Mouse (Mus musculus): Measurements from ENCODE around the gene Slc9a3r2. TPM values are rescaled to one million over a fixed set of nuclear protein-coding genes. Genes with fewer than 3 reads are reported as not detected.

Slc9a3r2 gene
- 79.0 and 91.9 TPM in 2 replicates for polyA plus RNA-seq (2012; rRNA removed)

GRCm38 (mm10) chr17:24650070-24650616, at the start of gene Slc9a3r2:
Gene Slc9a3r2, minus strand, starts transcription at chr17:24650327.

GRCm38 (mm10) chr17:24696011-24696697, 46.0 kb upstream of the Slc9a3r2 start, which contains the start of the genes Gfer and Noxo1:
Gene Gfer, minus strand, starts transcription at chr17:24696156.
Gene Noxo1, plus strand, starts transcription at chr17:24696234.

DNA sequence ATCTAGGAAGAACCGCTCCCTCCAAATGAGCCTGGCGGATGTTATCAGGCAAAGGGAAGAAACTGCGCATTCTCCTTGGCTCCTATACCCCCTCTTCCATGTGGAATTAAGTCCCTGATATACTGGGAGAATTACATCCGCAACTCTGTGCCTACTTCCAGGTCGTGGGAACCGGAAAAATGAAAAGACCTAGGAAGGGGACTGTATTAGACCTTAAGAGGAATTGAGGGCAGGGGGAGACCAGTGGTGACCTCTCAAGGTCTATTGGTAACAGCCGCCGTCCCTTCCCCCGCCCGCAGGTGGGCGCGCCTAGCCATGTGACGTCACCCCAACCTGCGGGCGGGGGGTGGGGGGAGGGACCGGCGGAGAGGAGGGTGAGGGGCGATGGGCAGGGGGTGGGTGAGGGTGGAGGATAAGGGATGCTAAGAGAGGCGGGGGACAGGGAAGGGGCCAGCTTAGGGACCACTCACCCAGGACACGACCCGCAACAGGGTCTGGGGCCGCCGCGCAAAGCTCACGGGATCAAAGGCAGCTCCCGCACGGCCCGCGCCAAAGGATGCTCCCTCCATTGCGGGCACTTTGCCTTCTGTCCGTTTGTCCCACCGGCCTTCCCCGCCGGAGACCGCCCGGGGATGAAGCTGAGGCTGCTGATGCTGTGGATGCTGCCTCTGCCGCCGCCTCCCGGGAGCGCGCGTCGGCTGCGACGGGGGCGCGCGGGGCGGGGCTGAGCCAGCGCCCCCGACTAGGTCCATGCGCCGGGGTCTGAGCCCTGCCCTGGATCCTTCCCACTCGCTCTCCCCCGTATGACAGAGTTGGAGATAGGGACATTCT, 39.3 kb upstream of the Slc9a3r2 start, which contains the start of gene Syngr3:
Syngr3 (minus strand) TSS at position 705 of the 831 bp plus-strand sequence.

DNA sequence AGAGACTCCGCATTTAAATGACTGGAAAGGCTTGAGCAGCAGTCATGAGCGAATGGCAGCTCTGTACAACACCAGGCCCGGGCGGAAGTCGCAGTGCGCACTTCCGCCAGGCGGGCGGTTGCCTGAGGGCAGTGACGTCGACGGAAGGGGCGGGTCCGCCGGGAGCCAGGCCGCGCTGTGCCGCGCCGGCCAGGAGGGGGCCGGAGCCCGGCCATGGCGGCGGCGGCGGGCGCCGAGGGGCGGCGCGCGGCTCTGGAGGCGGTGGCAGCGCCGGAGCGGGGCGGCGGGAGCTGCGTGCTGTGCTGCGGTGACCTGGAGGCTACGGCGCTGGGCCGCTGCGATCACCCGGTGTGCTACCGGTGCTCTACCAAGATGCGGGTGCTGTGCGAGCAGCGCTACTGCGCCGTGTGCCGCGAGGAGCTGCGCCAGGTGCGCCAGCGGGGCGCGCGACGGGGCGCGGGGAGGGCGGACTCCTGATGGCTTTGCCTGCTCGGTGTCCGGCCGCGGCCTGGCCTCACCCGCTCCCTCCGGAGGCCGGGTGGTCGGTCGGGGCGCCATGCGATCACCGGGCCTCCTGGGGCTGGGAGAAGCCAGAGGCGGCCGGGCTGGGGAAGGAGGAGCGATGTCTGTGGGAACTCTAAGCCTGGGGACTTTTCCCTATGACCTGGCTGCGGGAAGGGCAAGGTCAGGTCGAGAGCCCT, 19.6 kb upstream of the Slc9a3r2 start, which contains the start of gene Zfp598:
Zfp598 (plus strand) TSS at position 143 of the 701 bp plus-strand sequence.

DNA sequence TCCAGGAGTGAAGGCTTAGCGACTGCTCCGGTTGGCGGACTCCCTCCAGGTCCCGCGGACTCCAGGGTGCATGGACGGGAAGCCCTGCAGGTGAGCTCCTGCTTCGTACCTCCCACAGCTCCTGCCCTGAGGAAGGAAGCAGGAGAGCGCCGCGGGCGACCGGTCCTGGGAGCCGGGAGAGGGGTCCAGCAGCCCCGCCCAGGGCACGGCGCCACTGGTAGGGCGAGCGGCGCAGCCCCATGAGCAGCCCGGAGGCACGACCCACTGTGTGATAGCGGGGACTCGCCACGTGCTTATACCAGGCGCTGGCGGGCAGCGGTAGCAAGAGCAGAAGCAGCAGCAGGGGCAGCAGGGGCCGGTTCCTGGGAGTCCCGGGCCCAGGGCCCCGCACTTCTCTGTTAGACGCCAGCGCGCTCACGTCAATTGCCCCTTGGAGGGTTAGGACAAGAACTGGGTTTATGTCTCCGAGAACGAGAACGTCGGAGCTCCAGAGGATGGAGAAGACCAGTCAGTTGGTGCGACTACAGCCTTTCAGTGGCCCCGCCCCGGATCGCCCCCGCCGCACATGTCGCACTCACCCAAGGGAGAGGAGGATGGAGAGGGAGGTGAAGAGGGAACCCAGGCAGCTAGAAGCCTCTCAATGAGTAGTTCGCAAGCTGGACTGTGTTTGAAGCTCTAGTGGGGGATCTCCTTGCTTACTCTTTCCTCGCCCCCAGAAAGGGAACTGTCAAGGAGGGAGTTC, 8.1 kb upstream of the Slc9a3r2 start, which contains the start of gene Npw:
Npw (minus strand) TSS at position 441 of the 742 bp plus-strand sequence.

GRCm38 (mm10) chr17:24632167-24632812, 17.8 kb downstream of the Slc9a3r2 start, which contains the start of the genes Tsc2 and Nthl1:
Gene Tsc2, minus strand, starts transcription at chr17:24632630.
Gene Nthl1, plus strand, starts transcription at chr17:24632680.

Other genes starting within 250 kb of the Slc9a3r2 start
- 34.7 and 57.6 TPM in 2 replicates for gene Rnps1, start 235.8 kb downstream of the Slc9a3r2 start, polyA plus RNA-seq (2012; rRNA removed)
- 36.9 and 55.2 TPM in 2 replicates for gene Eci1, start 223.7 kb downstream of the Slc9a3r2 start, polyA plus RNA-seq (2012; rRNA removed)
- 14.8 and 19.5 TPM in 2 replicates for gene Dnase1l2, start 207.2 kb downstream of the Slc9a3r2 start, polyA plus RNA-seq (2012; rRNA removed)
- 36.0 and 36.4 TPM in 2 replicates for gene E4f1, start 180.0 kb downstream of the Slc9a3r2 start, polyA plus RNA-seq (2012; rRNA removed)
- gene Pgp, start 179.9 kb downstream of the Slc9a3r2 start, polyA plus RNA-seq (2012; rRNA removed) = 31.9 and 71.4 TPM in 2 replicates
- 0.89 and 2.0 TPM in 2 replicates for gene Bricd5, start 176.4 kb downstream of the Slc9a3r2 start, polyA plus RNA-seq (2012; rRNA removed)
- gene Mlst8, start 171.2 kb downstream of the Slc9a3r2 start, polyA plus RNA-seq (2012; rRNA removed) = 17.7 and 18.0 TPM in 2 replicates
- gene Caskin1, start 161.7 kb downstream of the Slc9a3r2 start, polyA plus RNA-seq (2012; rRNA removed) = 0.31 and 0.43 TPM in 2 replicates
- gene Traf7, start 122.4 kb downstream of the Slc9a3r2 start, polyA plus RNA-seq (2012; rRNA removed) = 69.9 and 81.7 TPM in 2 replicates
- gene Rab26, start 116.1 kb downstream of the Slc9a3r2 start, polyA plus RNA-seq (2012; rRNA removed) = 0.52 and 0.64 TPM in 2 replicates
- 28.7 and 31.6 TPM in 2 replicates for gene Pkd1, start 100.5 kb downstream of the Slc9a3r2 start, polyA plus RNA-seq (2012; rRNA removed)
- gene Tsc2, start 17.7 kb downstream of the Slc9a3r2 start, polyA plus RNA-seq (2012; rRNA removed) = 76.4 and 92.7 TPM in 2 replicates
- 4.2 and 7.1 TPM in 2 replicates for gene Nthl1, start 17.6 kb downstream of the Slc9a3r2 start, polyA plus RNA-seq (2012; rRNA removed)
- gene Npw, start 8.1 kb upstream of the Slc9a3r2 start, polyA plus RNA-seq (2012; rRNA removed) = 82.5 and 162 TPM in 2 replicates
- 38.5 and 39.1 TPM in 2 replicates for gene Zfp598, start 19.4 kb upstream of the Slc9a3r2 start, polyA plus RNA-seq (2012; rRNA removed)
- gene Syngr3, start 39.6 kb upstream of the Slc9a3r2 start, polyA plus RNA-seq (2012; rRNA removed) = 1.4 and 1.7 TPM in 2 replicates
- gene Gfer, start 45.8 kb upstream of the Slc9a3r2 start, polyA plus RNA-seq (2012; rRNA removed) = 7.2 and 30.2 TPM in 2 replicates
- 11.3 and 12.3 TPM in 2 replicates for gene Noxo1, start 45.9 kb upstream of the Slc9a3r2 start, polyA plus RNA-seq (2012; rRNA removed)
- 25.5 and 30.0 TPM in 2 replicates for gene Tbl3, start 57.3 kb upstream of the Slc9a3r2 start, polyA plus RNA-seq (2012; rRNA removed)
- gene Rnf151, start 67.7 kb upstream of the Slc9a3r2 start, polyA plus RNA-seq (2012; rRNA removed) = 0.13 and 0.33 TPM in 2 replicates
- 1,596 and 3,241 TPM in 2 replicates for gene Rps2, start 67.8 kb upstream of the Slc9a3r2 start, polyA plus RNA-seq (2012; rRNA removed)
- 158 and 263 TPM in 2 replicates for gene Ndufb10, start 74.2 kb upstream of the Slc9a3r2 start, polyA plus RNA-seq (2012; rRNA removed)
- gene Rpl3l, start 77.5 kb upstream of the Slc9a3r2 start, polyA plus RNA-seq (2012; rRNA removed) = 2.5 and 3.6 TPM in 2 replicates
- 78.4 and 78.5 TPM in 2 replicates for gene Msrb1, start 86.3 kb upstream of the Slc9a3r2 start, polyA plus RNA-seq (2012; rRNA removed)
- 3.0 and 3.9 TPM in 2 replicates for gene Hs3st6, start 102.7 kb upstream of the Slc9a3r2 start, polyA plus RNA-seq (2012; rRNA removed)
- gene Meiob, start 154.0 kb upstream of the Slc9a3r2 start, polyA plus RNA-seq (2012; rRNA removed) = not detected in 2 replicates
- 37.2 and 61.0 TPM in 2 replicates for gene Hagh, start 189.8 kb upstream of the Slc9a3r2 start, polyA plus RNA-seq (2012; rRNA removed)
- gene Fahd1, start 200.0 kb upstream of the Slc9a3r2 start, polyA plus RNA-seq (2012; rRNA removed) = 5.4 and 6.5 TPM in 2 replicates
- gene Igfals, start 215.7 kb upstream of the Slc9a3r2 start, polyA plus RNA-seq (2012; rRNA removed) = 2.3 and 5.1 TPM in 2 replicates
- 17.6 and 19.5 TPM in 2 replicates for gene Nubp2, start 236.0 kb upstream of the Slc9a3r2 start, polyA plus RNA-seq (2012; rRNA removed)
- 55.4 and 87.4 TPM in 2 replicates for gene Spsb3, start 236.3 kb upstream of the Slc9a3r2 start, polyA plus RNA-seq (2012; rRNA removed)
- gene Eme2, start 244.8 kb upstream of the Slc9a3r2 start, polyA plus RNA-seq (2012; rRNA removed) = 12.9 and 16.6 TPM in 2 replicates
- gene Mrps34, start 244.8 kb upstream of the Slc9a3r2 start, polyA plus RNA-seq (2012; rRNA removed) = 92.5 and 285 TPM in 2 replicates
- gene Nme3, start 246.2 kb upstream of the Slc9a3r2 start, polyA plus RNA-seq (2012; rRNA removed) = 25.7 and 28.0 TPM in 2 replicates

All from stomach, adult 2 months (tissue).